Mouse (Mus musculus) cerebral cortex, adult 2 months (tissue): Measurements from ENCODE around the gene 9230112D13Rik.

ENCODE experiments used
- WGBS: fragments of 180-500 bp; shearing (Covaris S2); methylation state at CpG from one replicate; pipeline ENCODE4 v1.1.7; 2018; 5-methylcytosine and 5-hydroxymethylcytosine counted together

Gene 9230112D13Rik

DNA sequence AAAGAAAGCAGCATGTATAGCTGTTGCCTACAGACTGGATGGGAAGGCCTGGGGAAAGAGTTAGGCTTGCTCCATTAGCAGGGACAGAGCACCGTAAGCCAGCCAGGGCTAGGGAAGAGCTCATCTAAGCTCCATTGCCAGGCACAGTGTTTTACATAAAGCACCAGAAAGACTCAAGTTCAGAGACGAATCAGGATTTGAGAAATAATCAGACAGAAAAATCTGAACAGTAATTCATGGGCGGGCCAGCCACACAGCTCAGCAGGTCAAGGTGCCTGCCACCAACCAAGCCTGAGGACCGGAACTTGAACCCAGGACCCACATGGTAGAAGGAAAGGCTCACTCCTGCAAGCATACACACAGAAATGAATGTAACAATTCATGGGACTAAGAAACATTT is 22.9 kb downstream of the 9230112D13Rik start:
- WGBS: 62% methylated on average over 4 of the region's 4 CpGs

DNA sequence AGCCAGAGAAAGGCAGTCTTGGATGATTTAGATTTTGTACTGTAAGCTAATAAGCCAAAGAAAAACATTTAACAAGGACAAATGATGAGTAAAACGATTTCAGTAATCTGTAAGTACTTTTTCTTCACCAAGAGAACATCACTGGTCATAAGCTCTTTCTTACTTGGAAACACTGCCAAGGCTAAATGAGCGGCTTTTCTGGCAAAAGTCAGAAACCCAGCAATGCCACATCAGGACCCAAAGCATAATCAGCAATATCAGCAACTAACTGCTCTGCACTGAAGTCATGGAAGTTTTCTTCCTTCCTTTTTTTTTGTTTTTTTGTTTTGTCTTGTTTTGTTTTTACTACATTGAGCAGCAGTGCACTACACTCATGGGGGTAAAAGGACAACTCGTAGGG is 25.3 kb downstream of the 9230112D13Rik start:
- WGBS: 58% methylated on average over 3 of the region's 3 CpGs

DNA sequence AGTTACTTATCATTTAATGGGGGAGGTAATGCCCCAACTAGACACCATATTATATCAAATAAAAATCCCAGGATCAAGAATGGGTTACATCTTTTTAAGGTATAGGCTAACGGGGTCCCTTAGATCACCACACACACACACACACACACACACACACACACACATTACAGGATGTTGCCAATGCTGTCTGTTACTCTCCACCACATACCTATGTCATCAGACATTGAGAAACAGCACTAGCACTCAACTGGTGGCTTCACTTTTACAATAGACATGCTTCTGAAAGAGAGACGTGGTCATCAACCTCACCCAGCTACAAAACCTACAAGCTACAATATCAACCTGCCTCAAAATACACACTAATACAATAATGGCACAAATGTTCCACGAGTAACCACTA is 28.9 kb downstream of the 9230112D13Rik start:
- 88% methylated on average over 3 of the region's 3 CpGs for WGBS

DNA sequence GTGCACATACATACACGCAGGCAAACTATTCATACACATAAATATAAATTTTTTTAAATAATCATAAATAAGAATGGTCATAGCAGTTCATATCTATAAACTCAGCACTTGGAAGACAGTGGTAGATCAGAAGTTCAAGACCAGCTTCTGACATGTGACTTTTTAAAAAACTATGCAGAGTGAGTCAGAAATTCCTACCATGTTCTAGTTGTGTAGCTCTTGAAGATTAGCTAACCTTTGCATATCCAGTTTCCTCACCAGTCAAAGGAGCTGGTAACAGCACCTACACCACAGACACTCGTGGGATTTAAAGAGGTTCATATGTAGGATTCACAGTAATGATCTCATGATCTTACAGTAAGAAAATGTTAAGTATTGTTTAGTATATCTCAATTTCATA is 29.9 kb downstream of the 9230112D13Rik start:
- 81% methylated on average over 2 of the region's 2 CpGs for WGBS

DNA sequence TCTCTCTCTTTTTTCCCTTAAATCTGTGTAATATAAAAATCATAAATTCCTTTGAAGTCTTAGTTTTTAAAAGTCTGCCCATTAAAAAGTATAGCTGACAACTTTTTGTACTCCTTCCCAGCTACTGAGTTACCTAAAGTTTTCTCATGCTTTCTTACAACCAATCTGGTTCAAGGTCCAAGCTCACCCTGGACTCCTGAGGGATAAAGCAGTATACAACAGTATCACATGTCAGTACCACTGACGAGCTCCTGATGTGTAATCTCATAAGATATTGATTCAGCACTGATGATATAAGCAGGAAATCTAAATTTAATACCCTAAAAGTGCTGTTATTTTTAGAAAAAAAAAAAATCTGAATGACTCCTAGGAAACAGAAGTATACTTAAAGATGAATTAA is 31.6 kb downstream of the 9230112D13Rik start:
- 75% methylated on average over 1 of the region's 1 CpGs for WGBS

DNA sequence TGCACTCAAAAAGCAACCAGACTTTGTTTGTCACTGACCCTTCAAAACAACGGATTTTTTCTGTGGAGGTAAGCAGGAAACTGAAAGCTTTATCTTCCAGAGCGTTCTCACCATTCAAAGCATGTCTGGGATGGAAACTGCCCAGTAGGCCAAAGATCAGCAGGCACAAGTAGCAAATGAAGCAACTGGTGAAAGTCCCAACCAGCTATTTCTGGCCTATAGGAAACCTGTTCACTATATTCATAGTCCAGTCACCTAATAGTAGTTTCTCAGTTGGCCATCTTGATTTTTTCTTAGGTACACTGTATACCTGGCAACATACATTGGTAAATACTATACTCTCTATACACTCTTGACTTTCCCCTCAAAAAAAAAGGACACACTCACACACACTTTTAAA is 32.7 kb downstream of the 9230112D13Rik start:
- 67% methylated on average over 2 of the region's 2 CpGs for WGBS

DNA sequence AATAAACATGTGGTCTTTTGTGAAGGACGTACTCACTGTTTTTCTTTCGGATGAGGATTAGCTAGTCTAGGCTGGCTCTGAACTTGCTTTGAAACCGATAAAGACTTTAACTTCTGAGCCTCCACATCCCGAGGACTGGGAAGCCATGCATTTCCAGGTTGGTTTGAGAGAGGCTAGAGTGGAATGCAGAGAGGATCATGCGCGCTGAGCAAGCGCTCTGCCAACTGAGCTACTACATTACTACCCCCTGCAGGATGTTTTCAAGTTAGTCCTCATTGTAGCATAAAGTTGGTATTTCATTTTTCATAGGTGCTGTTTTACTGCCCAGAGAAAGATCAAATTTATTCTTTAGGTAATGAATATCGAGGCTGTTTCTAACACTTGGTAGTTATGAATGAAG is 36.4 kb downstream of the 9230112D13Rik start:
- 59% methylated on average over 8 of the region's 8 CpGs for WGBS

DNA sequence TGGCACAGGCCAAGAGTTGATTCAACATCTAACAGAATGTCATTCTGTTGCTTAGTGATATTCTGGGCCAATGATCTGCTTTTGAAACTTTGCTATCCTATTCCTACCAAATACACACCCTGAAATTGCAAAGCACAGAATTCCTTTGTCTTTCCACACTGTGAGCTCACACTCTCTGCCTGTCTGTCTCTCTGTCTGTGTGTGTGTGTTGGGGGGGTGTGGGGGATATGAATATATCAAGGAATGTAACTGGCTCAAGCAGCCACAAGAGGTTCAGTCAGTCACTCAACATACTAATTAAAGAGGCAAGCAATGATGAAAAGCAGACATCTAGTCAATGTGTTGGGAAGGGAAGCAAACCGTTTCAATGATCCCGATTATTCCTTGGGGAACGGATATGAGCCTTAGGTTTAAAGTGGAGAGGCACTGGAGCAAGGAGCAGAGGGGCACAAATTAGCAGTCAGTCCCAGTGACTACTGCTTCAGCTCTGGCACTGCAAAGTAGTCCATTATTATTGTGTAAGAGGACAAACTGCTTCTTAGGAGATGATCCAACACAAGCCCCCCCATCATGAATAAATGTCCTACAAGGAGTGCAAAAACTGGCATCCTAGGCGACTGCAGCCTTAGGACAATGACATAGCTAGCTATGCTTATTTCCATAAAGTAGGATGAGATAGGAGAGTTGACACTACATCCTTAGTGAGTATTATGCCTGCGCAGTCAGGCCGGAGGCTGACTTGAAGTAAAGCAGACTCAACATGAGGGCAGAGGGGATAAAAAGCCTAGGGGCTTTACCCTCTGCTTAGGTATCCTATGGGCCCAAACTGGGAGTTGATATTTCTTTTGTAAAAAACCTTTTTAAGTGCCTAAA is 38.9 kb downstream of the 9230112D13Rik start:
- 55% methylated on average over 6 of the region's 6 CpGs for WGBS

DNA sequence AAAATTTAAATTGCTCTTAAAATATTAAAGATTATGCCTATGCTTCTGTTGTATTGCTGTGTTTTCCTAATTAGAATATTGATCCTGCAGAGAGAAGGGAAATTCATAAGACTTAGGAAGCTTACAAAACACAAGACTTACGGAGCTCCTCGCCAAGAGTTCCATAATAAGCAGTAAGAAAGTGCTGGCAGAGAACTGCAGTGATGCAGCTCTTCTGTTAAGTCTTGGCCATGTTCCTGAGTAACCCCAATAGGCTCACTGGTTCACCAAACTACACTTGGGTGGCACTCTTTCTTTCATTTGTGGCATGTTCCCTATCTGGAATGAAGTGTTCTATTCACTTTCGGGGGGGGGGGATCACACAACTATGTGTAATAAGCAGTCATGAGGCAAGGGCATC is 56.3 kb downstream of the 9230112D13Rik start:
- WGBS: 24% methylated on average over 3 of the region's 3 CpGs
